Mouse (Mus musculus) olfactory bulb, adult 2 months (tissue): ENCODE data around the gene Bnc2.

Experiments used
- CTCF ChIP-seq: fragments of 200-500 bp; IDR thresholded peaks from 2 replicates; pipeline ENCODE4 v1.5.1; 2012; ENCODE audit warnings: low read depth, mild to moderate bottlenecking, low read length, moderate library complexity; ENCODE audit not compliant: insufficient read depth
- POLR2A ChIP-seq: fragments of 200-500 bp; IDR thresholded peaks from 2 replicates; pipeline ENCODE4 v1.6.1; 2012; ENCODE audit warnings: mild to moderate bottlenecking, low read depth, low read length, moderate library complexity; ENCODE audit not compliant: insufficient read depth

- TF ChIP-seq CTCF: no peak
- TF ChIP-seq POLR2A: no peak
Observed at GRCm38 (mm10) chr4:84453586-84453985, 221.5 kb downstream of the Bnc2 start.
